Mouse (Mus musculus) MEL (cell line): ENCODE data around the gene Zfp384.

Experiments used
- CTCF ChIP-seq, 3 experiments: IDR thresholded peaks in 2 of 3; conservative IDR thresholded peaks in 1 of 3; 2 replicates each; pipeline ENCODE4 v1.5.1; 2011 to 2012; ENCODE audit warnings: low read length in 3 of 3, low read depth in 2 of 3, mild to moderate bottlenecking in 2 of 3, improper control_type of control experiment in 1 of 3, inconsistent platforms in 1 of 3, mixed read lengths in 1 of 3, moderate library complexity in 1 of 3; ENCODE audit not compliant: control insufficient read depth in 1 of 3, insufficient read depth in 1 of 3, poor library complexity in 1 of 3, severe bottlenecking in 1 of 3
- EP300 ChIP-seq, 2 experiments: IDR thresholded peaks; 2 replicates each; pipeline ENCODE4 v1.6.1; 2011; ENCODE audit warnings: improper control_type of control experiment in 2 of 2, low read length in 2 of 2, low read depth in 1 of 2, mild to moderate bottlenecking in 1 of 2
- GABPA ChIP-seq: IDR thresholded peaks from 2 replicates; pipeline ENCODE4 v1.6.1; 2012; ENCODE audit warnings: low read depth, mild to moderate bottlenecking, inconsistent platforms, low read length, improper control_type of control experiment, moderate library complexity
- GATA1 ChIP-seq: IDR thresholded peaks from 2 replicates; pipeline ENCODE4 v1.6.1; 2011; ENCODE audit warnings: low read depth, low read length, improper control_type of control experiment
- MAFK ChIP-seq: IDR thresholded peaks from 2 replicates; pipeline ENCODE4 v1.6.1; 2011; ENCODE audit warnings: low read depth, mild to moderate bottlenecking, low read length, improper control_type of control experiment, borderline replicate concordance
- POLR2A ChIP-seq, 2 experiments: IDR thresholded peaks; 2 replicates each; pipeline ENCODE4 v1.6.1; 2011 to 2012; ENCODE audit warnings: low read length in 2 of 2, mild to moderate bottlenecking in 2 of 2, control low read depth in 1 of 2, improper control_type of control experiment in 1 of 2, low read depth in 1 of 2, moderate library complexity in 1 of 2; ENCODE audit not compliant: control insufficient read depth in 1 of 2, insufficient read depth in 1 of 2, poor library complexity in 1 of 2

DNA sequence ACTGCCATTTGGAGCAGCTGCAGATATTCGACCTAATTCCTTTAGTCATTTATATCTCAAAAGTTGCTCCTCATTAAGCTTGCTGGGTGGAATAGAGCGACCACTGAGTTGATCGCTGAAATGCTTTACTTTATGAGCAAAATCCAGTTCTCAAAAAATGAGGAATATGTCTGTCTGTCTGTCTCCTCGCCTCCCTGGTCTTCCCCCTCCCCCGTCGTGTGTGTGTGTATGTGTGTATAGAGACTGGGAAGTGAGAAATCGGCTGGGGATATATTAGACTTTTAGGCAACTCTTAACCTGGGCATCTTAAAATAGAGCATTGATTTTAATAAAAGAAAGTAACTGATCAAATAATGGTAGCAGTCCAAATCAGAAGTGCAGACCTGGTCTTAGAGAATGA, 31.3 kb downstream of the Zfp384 start:
- TF ChIP-seq CTCF (IDR thresholded peaks at IDR 0.05 in 2 of 3, conservative IDR thresholded peaks at IDR 0.05 in 1 of 3; ENCODE audit: control insufficient read depth in 1 of 3, insufficient read depth in 1 of 3, low read depth in 2 of 3, low read length in 3 of 3, poor library complexity in 1 of 3, severe bottlenecking in 1 of 3): no peak
- no peak for TF ChIP-seq EP300 (IDR thresholded peaks at IDR 0.05; ENCODE audit: low read depth in 1 of 2, low read length in 2 of 2)
- TF ChIP-seq POLR2A (IDR thresholded peaks at IDR 0.05; ENCODE audit: control insufficient read depth in 1 of 2, insufficient read depth in 1 of 2, low read depth in 1 of 2, low read length in 2 of 2, poor library complexity in 1 of 2): no peak
- TF ChIP-seq GABPA: no peak
- no peak for TF ChIP-seq MAFK
- TF ChIP-seq GATA1: no peak
